Mouse (Mus musculus): ENCODE results near the gene Zfp334. TPM values are rescaled to one million over a fixed set of nuclear protein-coding genes. Genes with fewer than 3 reads are reported as not detected.

The Zfp334 gene
- total RNA-seq, 4 experiments from 2014 or later, result 1.9 to 2.4 (median 2.2) TPM

Other genes starting within 250 kb of the Zfp334 start
- gene Cdh22, start 153.4 kb downstream of the Zfp334 start, total RNA-seq (2022), result under 1 TPM; 0.68 to 0.99 (median 0.95) TPM
- gene Slc35c2, start 100.4 kb downstream of the Zfp334 start, total RNA-seq (2022), result 10 to 100 TPM; 20.6 to 26.6 (median 23.2) TPM
- 10 to 100 TPM; 11.0 to 13.2 (median 11.7) TPM for gene Elmo2, start 61.8 kb downstream of the Zfp334 start, total RNA-seq (2022)
- gene Zfp663, start 19.5 kb downstream of the Zfp334 start, total RNA-seq (2022), result not detected
- under 1 TPM in 2 of 4 experiments, not detected in 2; 0.07 to 0.13 TPM for gene Ocstamp, start 12.1 kb upstream of the Zfp334 start, total RNA-seq (2022)
- gene Slc13a3, start 85.0 kb upstream of the Zfp334 start, total RNA-seq (2022), result under 1 TPM in 1 of 4 experiments, not detected in 3; 0.16 TPM
- gene Trp53rka, start 105.1 kb upstream of the Zfp334 start, total RNA-seq (2022), result 10 to 100 TPM in 3 of 4 experiments, 1 to 10 TPM in 1; 9.2 to 11.5 (median 10.4) TPM
- gene Slc2a10, start 115.5 kb upstream of the Zfp334 start, total RNA-seq (2022), result 1 to 10 TPM in 2 of 4 experiments, under 1 TPM in 2; 0.68 to 1.5 (median 1.0) TPM
- 1 to 10 TPM; 1.1 to 4.7 (median 1.7) TPM for gene Eya2, start 206.8 kb upstream of the Zfp334 start, total RNA-seq (2022)